Comparison of ENCODE assay signal across 23 mouse cellular contexts in genomic region chr3:88120117-88120651, GRCm38 (mm10). TPM values are rescaled to one million over a fixed set of nuclear protein-coding genes. Genes with fewer than 3 reads are reported as not detected.
DNase-seq lines count a peak whose midpoint lies in the region; ATAC-seq and TF ChIP-seq lines count a peak whose summit lies in the region.
"Had no signal": no experiment of that assay in that cellular context is flagged by ENCODE, and none has a peak within 500 bp of the region (broad histone marks: within the 10 kb centered on the region; RNA-seq: fewer than 3 reads in every experiment).

No protein-coding gene starts in this region.

- ATAC-seq in heart, embryonic 13.5 days (ENCODE audit: extremely low read depth, insufficient number of reproducible peaks, low FRiP score, low TSS enrichment) = peak; percentile 44; the same call in 1 of the 2 replicates
- ATAC-seq in hindbrain, embryonic 16.5 days = no peak
- ATAC-seq: activated CD4-positive, CD25-positive, alpha-beta regulatory T cell, adult 4 months; forebrain, embryonic 15.5 days; intestine, embryonic 15.5 days had no signal

- H3K9ac ChIP-seq in heart, embryonic 13.5 days = no peak overlapping the region
- H3K9ac ChIP-seq in hindbrain, embryonic 16.5 days (ENCODE audit: low read depth, low read length) = no peak overlapping the region
- H3K9ac ChIP-seq: forebrain, embryonic 15.5 days; intestine, embryonic 15.5 days had no signal

- H3K36me3 ChIP-seq in E14TG2a.4 (ENCODE audit: insufficient read depth, low read length) = peaks cover 61% of the 10 kb centered on the region
- H3K36me3 ChIP-seq in heart, embryonic 13.5 days = peaks cover 61% of the 10 kb centered on the region
- no peaks in the 10 kb centered on the region for H3K36me3 ChIP-seq in hindbrain, embryonic 16.5 days (ENCODE audit: control insufficient read depth, insufficient read depth, low read length)

- H3K4me3 ChIP-seq in E14TG2a.4 (replicated peaks; ENCODE audit: low read length) = peak overlapping the region; percentile 65
- no peak overlapping the region for H3K4me3 ChIP-seq in heart, embryonic 13.5 days
- no peak overlapping the region for H3K4me3 ChIP-seq in hindbrain, embryonic 16.5 days (ENCODE audit: low read length)
- H3K4me3 ChIP-seq: forebrain, embryonic 15.5 days; hindbrain, embryonic 10.5 days; intestine, embryonic 15.5 days; midbrain, embryonic 10.5 days; myocyte had no signal

- WGBS in heart, embryonic 13.5 days = 59% methylated on average over 19 of the region's 19 CpGs
- 91% methylated on average over 19 of the region's 19 CpGs for WGBS in hindbrain, embryonic 16.5 days

- no peak overlapping the region for H3K4me2 ChIP-seq in heart, embryonic 13.5 days
- no peak overlapping the region for H3K4me2 ChIP-seq in hindbrain, embryonic 16.5 days (ENCODE audit: low read length)
- H3K4me2 ChIP-seq: forebrain, embryonic 15.5 days; intestine, embryonic 15.5 days had no signal

- H3K9me3 ChIP-seq in E14TG2a.4 (ENCODE audit: low read length) = no peaks in the 10 kb centered on the region
- no peaks in the 10 kb centered on the region for H3K9me3 ChIP-seq in heart, embryonic 13.5 days
- H3K9me3 ChIP-seq in hindbrain, embryonic 16.5 days (ENCODE audit: control insufficient read depth, low read length) = no peaks in the 10 kb centered on the region
- H3K9me3 ChIP-seq: forebrain, embryonic 15.5 days; hindbrain, embryonic 10.5 days; intestine, embryonic 15.5 days; midbrain, embryonic 10.5 days had no signal

- peaks cover 14% of the 10 kb centered on the region for H3K4me1 ChIP-seq in E14TG2a.4 (replicated peaks; ENCODE audit: low read depth, low read length)
- H3K4me1 ChIP-seq in heart, embryonic 13.5 days = peaks cover 34% of the 10 kb centered on the region
- no peaks in the 10 kb centered on the region for H3K4me1 ChIP-seq in hindbrain, embryonic 16.5 days (ENCODE audit: control insufficient read depth, insufficient read depth, low read depth, low read length)
- H3K4me1 ChIP-seq: forebrain, embryonic 15.5 days; intestine, embryonic 15.5 days; midbrain, embryonic 10.5 days had no signal

- peak; percentile 57 for DNase-seq in gastrocnemius, postnatal 25 days
- peak; percentile 43 to 59 for DNase-seq in lung, adult 18-20 months
- no peak for DNase-seq in embryo, embryonic 10.5 days (ENCODE audit: low spot score)
- DNase-seq in urinary bladder, postnatal 10 days (ENCODE audit: low spot score) = no peak
- no peak for DNase-seq in thymus, postnatal 14 days
- DNase-seq: adrenal gland, postnatal 36 days; cerebellum, adult 11 months; kidney, postnatal 14 days had no signal

- no peaks in the 10 kb centered on the region for H3K27me3 ChIP-seq in E14TG2a.4 (ENCODE audit: insufficient read depth, low read length)
- H3K27me3 ChIP-seq in heart, embryonic 13.5 days (replicated peaks) = no peaks in the 10 kb centered on the region
- no peaks in the 10 kb centered on the region for H3K27me3 ChIP-seq in hindbrain, embryonic 16.5 days (replicated peaks; ENCODE audit: control insufficient read depth, insufficient read depth, low read length)
- H3K27me3 ChIP-seq: forebrain, embryonic 15.5 days; intestine, embryonic 15.5 days had no signal

- no peak for TF ChIP-seq CTCF in E14TG2a.4 (conservative IDR thresholded peaks at IDR 0.05; ENCODE audit: low read length)

- H3K27ac ChIP-seq in heart, embryonic 13.5 days (replicated peaks) = peak overlapping the region; percentile 88
- H3K27ac ChIP-seq in hindbrain, embryonic 16.5 days (ENCODE audit: low read depth, low read length) = no peak overlapping the region
- H3K27ac ChIP-seq: forebrain, embryonic 15.5 days; hindbrain, embryonic 10.5 days; intestine, embryonic 15.5 days; midbrain, embryonic 10.5 days had no signal

RNA-seq across cellular contexts. Expression of gene Mef2d, which starts 22.0 kb away (rescaled TPM):
- total RNA-seq in gastrocnemius, postnatal 25 days (2021) = 100 to 1,000 TPM; 156 to 164 TPM
- polyA plus RNA-seq in heart, embryonic 13.5 days (2015; fragmentation: Nextera tagmentation; extraction: Ambion mirVana) = 35.5 and 37.1 TPM in 2 replicates
- polyA plus RNA-seq in hindbrain, embryonic 16.5 days (2015; fragmentation: Nextera tagmentation; extraction: Ambion mirVana) = 16.4 and 24.1 TPM in 2 replicates

RNA-seq across cellular contexts. Expression of gene Iqgap3, which starts 38.4 kb away (rescaled TPM):
- total RNA-seq in gastrocnemius, postnatal 25 days (2021) = under 1 TPM; 0.61 to 0.62 TPM
- 22.7 and 24.2 TPM in 2 replicates for polyA plus RNA-seq in heart, embryonic 13.5 days (2015; fragmentation: Nextera tagmentation; extraction: Ambion mirVana)
- 2.8 and 3.8 TPM in 2 replicates for polyA plus RNA-seq in hindbrain, embryonic 16.5 days (2015; fragmentation: Nextera tagmentation; extraction: Ambion mirVana)

RNA-seq across cellular contexts. Expression of gene Ttc24, which starts 42.1 kb away (rescaled TPM):
- total RNA-seq in gastrocnemius, postnatal 25 days (2021) = not detected
- polyA plus RNA-seq in heart, embryonic 13.5 days (2015; fragmentation: Nextera tagmentation; extraction: Ambion mirVana) = not detected in 2 replicates
- polyA plus RNA-seq in hindbrain, embryonic 16.5 days (2015; fragmentation: Nextera tagmentation; extraction: Ambion mirVana) = not detected in 2 replicates
- total RNA-seq: adrenal gland, postnatal 36 days; common myeloid progenitor, adult 5-6 weeks; layer of hippocampus, postnatal 10 days; MEL had no signal
- polyA plus RNA-seq: activated CD4-positive, CD25-positive, alpha-beta regulatory T cell, adult 4 months; C2C12; forebrain, embryonic 15.5 days; hindbrain, embryonic 10.5 days; intestine, embryonic 15.5 days; limb, embryonic 11.5 days; liver, embryonic 16.5 days; midbrain, embryonic 10.5 days; myocyte had no signal

Comparison
In these comparisons a context has a peak if more than half of its experiments do, and no peak if none do; other contexts are left out.
1. DNase-seq: peak in gastrocnemius, postnatal 25 days (single experiment) and lung, adult 18-20 months (2 of 2); none in embryo, embryonic 10.5 days (single experiment), urinary bladder, postnatal 10 days (single experiment) and thymus, postnatal 14 days (single experiment).